Mouse (Mus musculus): ENCODE measurements around the gene Serpinh1.
A peak's percentile ranks its signal among the peaks of the same experiment; 100 is the strongest.

Gene Serpinh1

DNA sequence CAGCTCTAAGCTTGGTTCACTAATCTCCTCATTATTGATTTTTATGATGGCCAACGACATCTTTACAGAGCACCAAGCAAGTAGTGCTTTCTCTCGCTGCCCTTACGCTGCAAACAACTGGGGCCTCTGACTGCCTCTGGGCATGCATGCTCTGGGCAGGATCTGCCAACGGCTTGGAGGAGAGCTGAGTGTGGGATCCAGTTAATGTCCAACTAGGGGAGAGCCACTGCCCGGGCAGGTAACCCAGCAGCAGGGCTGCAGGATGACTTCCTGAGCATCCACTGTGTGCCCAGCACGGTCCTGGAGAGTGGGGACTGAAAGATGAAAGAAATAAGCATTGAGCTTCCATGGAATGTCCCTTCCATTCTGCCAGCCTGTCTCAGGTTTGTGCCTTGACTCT is 13.7 kb upstream of the Serpinh1 start:
- DNase-seq, result peak; percentile 23 to 54

DNA sequence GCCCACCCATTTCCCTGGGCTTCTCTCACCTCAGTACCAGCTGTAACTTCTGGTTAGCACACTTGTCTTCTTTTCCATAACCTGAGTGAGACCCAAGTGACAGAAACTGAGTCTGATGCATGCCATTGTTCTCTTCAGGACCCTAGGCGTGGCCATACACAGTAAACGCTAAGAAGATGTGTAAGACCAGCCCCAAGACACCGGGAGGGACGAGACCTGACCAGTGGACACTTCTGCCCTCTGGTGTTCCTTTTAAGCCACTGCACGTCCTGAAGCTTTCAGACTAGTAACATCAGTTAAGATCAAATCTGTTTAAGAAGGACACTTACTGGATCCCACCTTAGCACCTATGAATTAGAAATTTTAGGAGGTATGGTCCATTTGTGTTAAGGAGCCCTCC is 12.0 kb upstream of the Serpinh1 start:
- peak; percentile 84 to 87 for DNase-seq

DNA sequence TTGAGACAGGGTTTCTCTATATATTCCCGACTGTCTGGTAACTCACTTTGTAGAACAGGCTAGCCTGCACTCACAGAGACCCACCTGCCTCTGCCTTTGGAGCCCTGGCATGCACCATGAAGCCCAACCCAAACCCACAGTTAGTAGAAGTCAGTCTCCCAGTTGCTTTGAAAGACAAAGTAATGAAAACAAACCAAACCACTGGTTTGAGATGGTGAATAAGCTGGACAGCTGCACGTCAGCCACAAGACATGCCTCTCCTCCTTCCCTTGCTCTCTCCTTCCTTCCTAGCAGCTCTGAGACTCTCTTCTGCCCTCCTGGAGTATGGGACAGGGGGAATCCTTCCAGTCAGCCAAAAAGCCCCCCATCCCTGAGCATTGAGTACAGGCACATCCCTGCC is 9.1 kb upstream of the Serpinh1 start:
- DNase-seq, result no peak

DNA sequence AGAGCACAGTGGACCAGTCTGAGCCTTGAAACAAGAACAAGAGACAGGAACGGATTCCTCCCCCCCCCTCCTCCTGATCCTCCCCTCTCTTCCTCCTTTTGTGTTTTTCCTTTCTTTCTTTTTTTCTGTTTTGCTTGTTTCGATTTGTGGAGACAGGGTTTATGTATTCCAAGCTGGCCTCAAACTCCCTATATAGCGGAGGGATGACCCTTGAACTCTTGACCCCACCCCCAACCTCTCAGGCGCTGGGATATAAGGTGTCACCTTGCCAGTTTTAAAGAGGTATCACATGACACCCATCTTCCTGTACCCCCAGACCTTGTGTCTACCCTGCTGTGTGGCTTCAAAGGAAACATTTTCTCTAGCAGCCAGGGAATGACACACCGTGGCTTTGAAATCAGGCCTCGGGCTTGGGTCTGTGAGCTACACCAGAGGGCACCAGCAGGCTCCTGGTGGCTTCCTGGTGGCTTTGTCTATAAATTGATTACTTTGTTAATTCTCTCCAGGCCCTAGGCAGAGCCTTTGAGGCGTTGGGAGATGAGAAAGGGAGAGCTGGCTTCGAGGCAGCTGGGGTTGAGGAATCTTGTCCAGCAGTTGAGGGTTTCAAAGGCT is 7.9 kb upstream of the Serpinh1 start:
- peak in 1 of 2 experiments; percentile 23 for DNase-seq

DNA sequence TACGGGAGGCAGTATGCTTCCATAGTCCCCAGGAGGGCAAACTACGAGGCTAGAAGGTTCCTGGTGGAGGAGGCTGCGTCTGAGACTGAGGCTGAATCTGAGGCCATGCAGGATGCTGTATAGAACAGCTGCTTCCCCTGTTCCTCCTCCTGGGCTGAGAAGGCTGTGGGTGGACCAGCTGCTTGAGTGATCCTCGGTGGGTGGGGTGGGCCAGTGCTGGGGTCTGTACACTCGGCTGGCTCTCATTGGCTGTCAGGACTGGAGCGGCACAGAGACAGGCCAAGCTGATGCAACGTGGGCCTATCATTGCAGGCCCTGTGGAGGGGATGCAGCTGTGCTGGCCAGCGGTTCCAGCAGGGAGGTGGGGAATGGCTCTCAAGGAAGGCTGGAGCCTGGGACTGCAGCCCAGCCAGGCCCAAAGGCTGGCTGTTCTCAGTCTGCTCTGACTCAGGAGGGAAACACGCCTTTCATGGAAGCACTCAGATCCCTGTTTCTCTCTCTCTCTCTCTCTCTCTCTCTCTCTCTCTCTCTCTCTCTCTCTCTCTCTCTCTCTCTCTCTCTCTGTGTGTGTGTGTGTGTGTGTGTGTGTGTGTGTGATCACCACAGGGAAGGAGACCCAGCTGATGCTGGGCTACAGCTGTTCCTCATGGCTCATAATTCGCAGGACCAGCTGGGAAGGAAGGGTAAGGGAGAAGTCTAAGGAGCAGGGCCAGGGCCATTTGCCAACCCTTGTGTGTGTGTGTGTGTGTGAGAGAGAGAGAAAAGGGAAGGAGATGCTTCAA is 7.2 kb upstream of the Serpinh1 start:
- DNase-seq, result peak; percentile 87 to 94

DNA sequence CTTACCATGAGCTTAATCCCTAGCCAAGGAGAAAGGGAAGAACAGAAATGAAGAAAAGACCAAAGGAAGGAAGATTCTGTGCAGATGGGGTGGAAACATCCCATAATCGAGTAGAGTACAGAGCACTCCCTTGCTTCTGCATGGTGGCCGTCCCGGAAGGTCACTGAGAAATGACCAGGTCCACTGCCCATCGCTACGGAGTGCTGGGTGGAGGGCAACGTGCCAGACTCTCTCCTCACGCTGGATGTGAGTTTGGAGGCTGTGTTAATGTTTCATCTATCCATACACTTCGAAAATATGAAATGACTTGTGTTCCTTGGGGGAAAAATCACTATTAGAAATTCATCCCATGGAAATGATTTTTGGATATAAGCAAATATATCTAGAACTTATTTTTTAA is 5.3 kb upstream of the Serpinh1 start:
- DNase-seq, result peak in 1 of 2 experiments; percentile 37

DNA sequence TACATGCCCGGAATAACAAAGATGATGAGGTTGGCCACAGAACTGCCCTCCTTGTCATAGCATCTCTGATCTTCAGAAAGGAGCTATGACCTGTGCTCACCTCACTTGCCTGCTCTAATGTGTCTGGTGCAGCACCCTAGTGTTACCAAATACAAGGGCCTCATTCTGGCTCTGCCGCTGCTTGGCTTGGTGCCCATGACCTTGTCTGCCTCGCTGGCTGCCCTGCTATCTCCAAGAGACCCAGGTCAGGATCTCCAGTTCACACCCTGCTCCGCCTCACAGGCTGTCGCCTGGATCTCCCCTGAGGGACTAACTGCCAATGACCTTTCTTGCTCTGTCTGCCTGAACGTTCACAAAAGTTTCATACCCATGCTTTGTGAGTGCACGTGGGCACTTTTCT is 4.2 kb upstream of the Serpinh1 start:
- DNase-seq, result peak; percentile 44 to 61

DNA sequence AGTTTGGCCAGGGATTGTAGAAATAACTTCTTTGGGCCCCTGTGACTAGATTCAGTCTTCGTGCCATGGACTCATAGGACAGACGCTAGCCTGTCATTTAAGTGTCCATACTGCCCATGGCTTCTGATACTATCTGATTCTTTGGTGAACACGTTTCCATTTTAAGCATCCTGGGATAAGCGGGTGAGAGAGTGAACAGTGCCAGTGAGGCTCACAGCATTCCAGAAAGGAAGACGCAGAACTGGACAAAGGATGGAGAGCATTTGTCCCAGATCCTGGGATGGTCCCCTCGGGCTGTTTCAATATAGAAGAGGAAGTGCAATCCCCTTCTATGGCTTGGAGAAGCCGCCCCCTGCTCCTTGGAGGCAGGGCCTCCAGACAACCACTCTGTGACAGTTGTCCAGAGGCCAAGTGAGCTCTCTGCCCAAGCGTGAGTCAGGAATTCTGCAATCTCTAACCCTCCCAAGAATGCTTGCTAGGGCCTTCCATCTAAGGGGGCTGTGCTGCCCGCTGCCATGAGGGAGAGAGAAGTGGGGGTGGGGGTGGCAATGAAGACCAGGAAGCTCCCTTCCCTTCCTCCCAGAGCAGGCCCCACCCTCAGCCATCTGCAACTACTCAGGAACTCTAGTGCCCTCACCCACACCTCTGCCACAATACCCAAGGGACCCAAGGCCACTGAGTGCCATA is 3.3 kb upstream of the Serpinh1 start:
- peak; percentile 68 to 78 for DNase-seq

DNA sequence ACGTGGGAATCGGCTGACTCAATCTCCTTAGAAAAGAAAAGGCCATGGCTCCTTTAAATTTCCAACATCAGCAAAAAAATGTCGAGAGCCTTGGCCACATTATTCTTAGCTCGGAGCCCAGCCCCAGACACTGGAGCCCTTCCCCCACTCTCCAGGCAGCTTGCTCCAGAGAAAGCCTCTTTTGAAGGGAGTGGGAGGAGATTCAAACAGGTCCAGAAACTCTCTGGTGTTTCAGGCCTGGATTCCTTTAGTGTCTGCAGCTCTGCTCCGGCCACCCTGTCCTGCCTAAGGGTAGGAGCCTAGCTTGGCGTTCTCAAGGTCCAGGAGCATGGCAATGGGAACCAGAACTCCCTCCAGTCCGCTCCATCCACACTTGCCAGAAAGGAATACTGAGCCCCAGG is 2.7 kb upstream of the Serpinh1 start:
- DNase-seq, result peak; percentile 87 to 93

DNA sequence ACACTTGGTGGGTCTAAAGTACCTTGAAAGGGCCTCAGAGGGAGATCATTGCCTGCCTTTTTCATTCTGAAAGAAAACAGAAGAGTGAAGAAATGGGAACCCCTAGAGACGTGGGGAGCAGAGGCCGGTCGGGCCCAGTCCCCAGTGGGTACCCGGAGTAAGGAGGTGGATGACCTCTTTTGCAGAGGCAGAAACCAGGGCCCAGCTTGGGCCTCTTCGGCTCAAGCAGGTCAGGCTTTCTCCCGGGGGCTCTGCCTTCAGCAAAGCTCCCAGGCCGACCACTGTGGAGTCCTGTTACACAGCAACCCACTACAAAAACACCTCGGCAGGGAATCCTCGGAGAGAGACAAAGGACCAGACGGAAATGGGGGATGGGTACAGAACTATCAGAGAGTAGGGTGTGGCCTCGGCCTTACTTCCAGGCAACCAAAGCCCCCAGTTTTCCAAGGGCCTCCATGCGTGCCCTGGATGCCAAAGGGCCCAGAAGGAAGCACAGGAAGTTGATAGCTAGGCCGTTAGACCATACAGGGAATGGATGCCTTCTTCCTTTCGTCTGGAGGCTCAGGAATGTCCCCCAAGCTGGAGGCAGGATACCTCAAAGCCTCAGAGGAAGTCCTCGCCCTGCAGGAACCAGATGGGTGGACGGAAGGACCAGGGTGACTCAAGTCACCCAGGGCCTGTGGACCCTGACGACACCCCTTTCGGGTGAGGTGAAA is 1.1 kb downstream of the Serpinh1 start:
- DNase-seq, result peak; percentile 55 to 71

DNA sequence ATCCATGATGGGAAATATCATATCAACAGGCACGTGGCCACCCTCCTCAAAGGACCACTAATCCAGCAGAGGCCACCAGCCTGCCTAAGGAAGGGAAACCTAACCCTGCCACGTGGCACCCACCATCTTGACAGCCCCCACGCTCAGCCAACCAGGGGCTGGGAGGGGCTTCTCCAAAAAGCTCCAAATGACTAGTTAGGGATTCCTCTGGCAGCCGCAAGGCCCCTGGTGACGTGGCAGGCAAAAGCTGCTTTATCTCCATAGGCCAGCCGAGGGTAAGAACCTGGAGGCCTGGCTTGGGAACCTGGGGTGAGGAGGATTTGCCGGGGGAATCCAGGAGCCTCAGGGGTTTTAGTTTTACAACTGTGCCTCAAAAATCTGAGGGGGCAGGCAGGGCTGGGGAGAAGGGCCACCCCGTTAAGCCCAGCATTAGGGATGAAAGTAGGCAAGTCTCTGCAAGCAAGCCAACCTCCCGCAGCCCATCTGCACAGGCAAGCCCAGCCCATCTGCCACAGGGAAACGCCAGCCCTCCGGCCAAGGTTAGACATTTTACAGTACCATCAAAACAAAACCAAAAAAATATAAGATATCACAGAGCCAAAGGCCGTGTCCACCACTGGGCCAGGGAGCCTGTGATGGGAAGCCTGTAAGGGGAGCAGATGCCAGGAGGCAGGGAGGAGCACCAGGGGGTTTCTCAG is 1.8 kb downstream of the Serpinh1 start:
- DNase-seq, result peak; percentile 64 to 74

DNA sequence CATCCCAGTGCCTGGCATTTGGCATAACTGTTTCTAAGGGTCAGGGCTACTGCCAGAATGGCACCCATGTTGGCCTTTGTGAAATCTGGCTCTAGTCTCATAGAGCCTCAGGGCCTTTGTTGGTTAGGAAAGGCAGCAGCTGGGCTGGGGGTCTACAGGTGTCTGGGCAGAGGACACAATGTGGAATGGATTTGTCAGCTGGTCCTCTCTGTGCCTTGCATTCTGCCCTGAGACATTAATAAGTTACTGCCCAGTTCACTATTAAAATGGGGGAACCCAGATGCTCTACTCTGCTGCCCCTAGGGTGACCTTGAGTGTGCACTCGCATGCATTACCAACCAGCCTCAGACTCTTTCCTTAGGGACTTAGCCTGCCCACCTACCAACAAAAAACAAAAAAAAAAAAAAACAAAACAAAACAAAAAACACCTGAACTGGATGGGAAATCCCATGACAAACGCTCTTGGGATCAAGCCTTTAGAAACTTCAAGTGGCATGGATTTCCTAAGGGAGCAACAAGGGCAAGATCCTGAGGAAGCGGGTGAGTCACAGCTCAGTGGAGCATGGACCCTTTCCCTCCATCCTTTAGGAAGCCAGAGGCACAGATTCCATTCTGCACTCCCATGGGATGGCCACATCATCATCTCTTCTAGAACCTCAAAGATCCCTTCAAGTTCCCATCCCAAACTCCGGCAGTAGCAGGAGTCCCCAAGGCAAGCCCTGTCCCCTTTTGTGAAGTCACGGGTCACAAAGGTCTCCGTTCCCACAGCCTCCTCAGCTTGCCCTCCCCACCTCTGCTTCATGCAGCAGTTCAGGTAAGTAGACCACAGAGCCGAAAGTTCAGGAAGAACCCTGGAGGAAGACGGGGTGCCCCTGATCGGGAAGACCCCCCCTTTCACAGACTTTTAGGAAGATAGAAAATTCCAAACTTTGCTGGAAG is 3.0 kb downstream of the Serpinh1 start:
- DNase-seq, result peak; percentile 33 to 54

DNA sequence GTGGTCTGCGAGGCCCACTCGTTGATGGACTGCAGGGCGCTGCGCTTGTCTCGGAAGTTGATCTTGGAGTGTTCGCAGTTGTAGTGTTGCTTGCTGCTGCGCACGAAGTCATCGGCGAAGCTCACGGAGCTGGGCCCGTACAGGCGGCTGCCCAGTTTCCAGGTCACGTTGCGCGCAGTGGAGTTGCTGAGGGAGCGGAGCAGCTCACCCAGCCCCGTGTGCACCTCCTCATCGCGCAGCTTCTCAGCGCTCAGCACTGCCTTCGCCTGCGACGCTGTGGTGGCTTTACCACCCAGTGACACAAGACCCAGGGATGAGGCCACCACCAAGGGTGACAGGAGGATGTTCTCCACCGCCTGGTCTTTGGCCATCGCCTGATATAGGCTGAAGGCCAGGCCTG is 4.2 kb downstream of the Serpinh1 start:
- DNase-seq, result no peak

DNA sequence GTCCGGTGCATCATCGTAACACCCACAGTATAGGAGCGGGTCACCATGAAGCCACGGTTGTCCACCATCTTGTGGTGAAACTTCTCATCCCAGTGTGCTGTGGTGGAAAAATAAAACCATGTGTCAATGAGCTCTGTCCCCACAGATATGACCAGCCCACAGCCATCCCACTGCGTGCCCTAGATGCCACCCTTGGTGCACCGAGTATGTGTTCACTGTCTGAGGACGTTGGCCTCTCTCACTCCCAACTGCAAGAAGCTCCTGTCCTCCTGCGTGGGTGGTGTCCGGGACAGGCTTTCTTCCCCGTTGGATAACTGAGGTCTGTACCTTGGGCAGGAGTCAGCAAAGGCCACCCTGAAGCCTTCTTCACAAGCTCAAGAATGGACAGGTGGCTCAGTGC is 5.8 kb downstream of the Serpinh1 start:
- DNase-seq, result no peak

DNA sequence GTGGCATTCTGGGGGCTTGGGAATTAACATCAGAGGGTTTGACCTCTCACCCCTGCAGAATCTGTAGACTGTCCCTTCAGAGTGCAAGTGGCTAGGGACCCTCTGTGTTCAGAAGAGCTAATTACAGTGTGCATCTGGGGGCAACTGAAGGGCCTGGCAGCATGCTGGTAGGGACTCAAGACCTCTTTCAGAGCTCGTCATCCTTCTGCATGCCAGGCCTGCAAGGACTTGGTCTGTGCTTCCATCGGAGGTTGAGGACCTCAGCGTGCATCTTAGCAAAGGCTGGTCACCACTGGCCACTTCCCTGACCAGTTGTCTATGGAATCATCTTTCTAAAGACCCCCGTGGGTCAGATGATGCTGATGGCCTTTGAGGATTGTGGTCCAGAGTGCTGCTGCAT is 9.5 kb downstream of the Serpinh1 start:
- no peak for DNase-seq

DNA sequence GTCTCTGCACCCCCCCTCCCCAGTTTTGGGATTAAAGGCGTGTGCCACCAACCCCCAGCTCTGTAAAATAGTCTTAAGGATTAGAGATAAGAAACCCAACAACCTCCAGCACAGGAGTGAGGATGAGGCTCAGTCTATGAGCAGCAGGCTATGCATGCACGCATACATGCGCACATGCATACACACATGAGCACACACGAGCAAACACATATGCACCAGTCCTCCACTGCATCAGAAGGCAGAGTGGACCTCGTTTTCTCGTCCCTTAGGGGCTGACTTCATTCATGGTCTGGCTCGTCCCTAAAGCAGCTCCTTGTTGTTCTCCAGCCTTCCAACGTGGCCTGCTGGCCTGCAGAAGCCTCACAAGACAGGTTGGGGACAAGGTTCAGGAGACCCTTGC is 12.3 kb downstream of the Serpinh1 start:
- DNase-seq, result no peak

DNA sequence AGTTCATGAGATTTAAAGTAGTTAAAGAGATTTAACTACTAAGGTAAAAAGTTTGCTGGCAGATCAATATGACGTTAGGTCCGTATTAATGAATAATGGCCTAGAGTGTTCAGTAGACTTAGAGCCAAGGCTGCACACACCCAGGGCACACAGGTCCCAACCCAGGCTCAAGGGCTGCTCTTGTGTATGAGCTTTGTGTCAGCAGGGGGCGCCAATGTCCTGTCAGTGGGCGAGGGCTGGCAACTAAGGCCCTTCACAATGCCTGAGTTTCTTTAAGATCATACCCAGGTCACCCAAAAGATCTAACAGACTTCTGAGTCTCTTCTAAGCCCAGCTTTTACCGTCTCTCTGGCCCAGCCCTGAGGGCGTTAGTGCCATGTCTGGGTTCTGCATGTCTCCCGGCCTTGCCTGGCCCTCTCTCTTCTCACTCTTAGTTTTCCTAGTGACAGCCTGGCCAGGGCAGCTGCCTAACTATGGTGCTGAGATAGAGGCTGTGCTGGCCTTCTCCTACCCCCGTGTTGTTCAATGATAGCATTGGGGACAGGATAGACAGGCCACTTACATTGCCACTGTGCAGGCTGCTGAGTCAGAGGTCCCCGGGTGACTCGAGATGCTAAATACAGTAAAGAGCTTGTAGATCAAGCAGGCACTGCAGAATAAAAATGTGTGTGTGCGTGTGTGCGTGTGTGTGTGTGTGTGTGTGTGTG is 20.1 kb downstream of the Serpinh1 start:
- DNase-seq, result peak; percentile 96 to 97

DNA sequence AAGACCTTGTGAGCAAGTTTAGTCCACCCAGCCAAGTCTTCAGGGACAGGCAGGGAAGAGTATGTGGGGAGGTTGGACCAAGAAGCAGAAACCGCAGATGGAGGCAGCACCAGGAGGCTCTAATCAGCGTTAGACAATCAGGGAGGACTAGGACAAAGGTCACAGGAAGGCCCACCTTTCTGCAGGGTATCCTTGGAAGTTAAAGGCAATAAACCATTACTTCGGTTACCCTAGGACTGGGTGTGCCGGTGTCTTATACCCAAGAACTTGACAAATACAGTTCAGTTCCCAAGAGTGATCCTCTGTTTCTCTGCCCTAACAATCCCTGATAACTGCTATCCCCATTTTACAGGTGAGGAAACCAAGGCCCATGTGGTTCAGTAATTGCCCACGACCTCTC is 23.0 kb downstream of the Serpinh1 start:
- no peak for DNase-seq

DNA sequence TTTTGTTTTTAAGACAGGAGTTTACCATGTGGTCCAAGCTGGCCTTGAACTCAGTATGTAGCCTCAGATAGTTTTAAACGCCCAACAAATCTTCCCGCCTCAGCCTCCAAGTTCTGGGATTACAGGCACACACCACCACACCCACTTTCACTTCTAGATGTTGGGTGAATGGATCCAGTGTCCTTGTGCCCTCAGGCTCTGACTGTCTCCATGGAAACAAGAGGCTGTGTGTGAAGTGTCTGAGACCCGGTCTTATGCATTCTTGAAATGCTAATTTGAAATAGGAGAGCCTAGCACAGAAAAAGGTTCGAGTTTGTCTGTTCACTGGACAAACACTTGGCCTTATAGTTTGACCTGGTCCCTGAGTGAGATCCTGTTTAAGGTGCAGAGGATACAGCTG is 24.2 kb downstream of the Serpinh1 start:
- no peak for DNase-seq

DNA sequence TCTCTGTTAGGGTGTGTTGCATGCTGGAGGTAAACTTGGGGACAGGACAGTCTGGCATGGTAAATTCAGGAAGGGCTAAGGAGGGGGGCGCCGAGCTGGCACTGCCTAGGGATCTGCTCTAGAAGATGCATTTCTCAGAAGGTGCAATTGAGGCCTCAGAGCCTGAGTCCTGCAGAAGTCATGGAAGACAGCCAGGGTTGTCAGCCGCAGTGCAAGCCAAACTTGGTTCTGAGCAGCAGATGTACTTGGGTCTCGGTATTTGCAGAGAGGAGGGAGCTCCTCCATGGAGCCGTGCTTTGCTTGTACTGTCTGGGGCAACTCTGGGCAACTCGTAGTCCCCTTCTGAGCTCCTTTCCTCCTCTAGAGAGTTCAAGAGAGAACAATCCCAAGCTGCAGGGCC is 26.9 kb downstream of the Serpinh1 start:
- no peak for DNase-seq

DNA sequence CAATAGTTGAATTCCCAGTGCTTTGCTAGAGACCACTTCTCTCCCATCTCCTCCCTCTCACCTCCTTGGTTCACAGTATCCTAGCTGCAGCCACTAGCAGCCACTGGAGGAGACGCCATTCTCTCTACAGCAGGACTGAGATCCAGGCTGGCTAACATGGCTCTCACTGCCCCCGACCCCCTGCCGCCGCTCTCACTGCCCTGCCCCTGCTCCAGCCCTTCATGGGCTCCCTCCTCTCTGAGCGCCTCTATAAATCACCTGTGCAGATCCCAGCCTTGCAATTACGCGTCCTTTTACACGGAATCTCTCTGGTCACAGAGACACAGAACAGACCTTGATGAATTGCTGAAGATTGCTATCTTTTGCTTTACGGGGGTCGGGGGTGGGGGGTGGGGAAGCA is 28.2 kb downstream of the Serpinh1 start:
- no peak for DNase-seq

Data from kidney, postnatal 4 days (tissue).